Mouse (Mus musculus): ENCODE measurements around the gene Dennd4a. TPM values are rescaled to one million over a fixed set of nuclear protein-coding genes. Genes with fewer than 3 reads are reported as not detected.

The Dennd4a gene
- total RNA-seq, 1 experiment from 2014 or later = 21.5 TPM

- no peak for DNase-seq
Observed at GRCm38 (mm10) chr9:64790673-64791660, 20.2 kb upstream of the Dennd4a start.

- DNase-seq = no peak
Observed at GRCm38 (mm10) chr9:64791676-64792075, 19.5 kb upstream of the Dennd4a start.

DNA sequence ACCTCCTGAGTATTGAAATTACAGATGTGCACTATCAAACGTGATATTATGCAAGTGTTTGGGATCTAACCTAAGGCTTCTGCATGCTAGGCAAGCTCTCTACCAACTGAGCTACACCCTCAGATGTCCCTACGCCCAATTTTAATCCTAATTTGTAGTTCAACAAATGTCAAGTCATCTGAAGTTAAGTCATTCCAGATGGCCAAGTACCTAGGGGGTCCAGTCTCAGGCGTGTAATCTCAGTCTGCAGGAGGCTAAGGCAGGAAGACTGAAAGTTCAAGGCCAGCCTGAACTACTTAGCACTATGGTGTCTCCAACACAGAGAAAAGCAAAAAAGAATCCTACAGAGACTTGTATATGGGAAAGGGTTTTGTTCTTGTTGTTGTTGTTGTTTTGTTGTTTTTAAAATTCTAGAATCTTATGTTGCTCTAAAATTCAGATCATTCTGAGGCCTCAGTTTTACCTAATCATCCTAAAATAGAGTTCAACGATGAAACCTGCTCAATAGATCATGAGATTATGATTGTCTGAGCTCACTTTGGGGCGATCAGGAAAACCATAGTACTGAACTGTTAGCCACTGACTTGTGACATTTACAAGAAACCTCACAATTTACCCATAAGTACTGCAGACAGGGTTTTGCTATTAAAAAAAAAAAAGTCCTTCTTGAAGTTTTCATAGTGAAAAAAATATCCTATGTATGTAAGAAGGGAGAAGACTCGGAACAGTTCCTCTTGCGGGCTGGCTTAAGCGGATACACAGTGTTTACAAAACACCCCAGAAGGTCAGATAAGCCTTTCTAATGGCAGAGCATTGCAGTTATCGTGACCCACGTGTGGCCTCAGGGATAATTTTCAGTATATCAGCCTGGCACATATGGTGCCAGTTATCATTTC lies 18.5 kb upstream of the Dennd4a start:
- DNase-seq = no peak

DNA sequence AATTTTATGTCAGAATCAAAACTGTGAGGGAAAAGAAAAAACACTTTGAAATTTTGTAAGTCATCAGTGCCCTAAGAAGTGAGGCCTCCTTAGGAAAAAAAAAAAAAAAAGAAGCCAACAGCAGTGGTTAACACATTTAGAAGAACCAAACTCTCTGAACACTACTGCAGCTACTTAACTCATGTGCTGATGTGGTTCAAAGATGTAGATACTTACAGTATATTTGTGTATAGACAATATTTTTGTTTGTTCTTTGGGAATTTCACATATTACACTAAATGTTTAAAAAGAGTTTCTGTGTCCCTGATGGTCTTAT lies 17.9 kb upstream of the Dennd4a start:
- no peak for DNase-seq

DNA sequence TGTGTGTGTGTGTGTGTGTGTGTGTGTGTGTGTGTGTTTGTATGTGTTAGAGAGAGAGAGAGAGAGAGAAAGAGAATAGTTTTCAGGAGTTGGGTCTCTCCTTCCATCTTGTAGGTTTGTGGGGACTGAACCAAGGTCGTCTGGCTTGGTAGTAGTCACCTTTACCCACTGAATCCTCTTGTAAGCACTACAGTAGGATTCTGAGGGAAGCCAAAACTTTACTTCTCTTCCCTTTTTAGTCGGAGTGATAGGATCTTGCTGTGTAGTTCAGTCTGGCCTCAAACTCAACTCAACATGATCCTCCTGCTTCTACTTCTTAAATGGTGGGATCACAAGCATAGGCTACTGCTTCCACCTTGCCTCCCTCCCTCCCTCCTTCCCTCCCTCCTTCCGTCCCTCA lies 17.3 kb upstream of the Dennd4a start:
- DNase-seq = no peak

DNA sequence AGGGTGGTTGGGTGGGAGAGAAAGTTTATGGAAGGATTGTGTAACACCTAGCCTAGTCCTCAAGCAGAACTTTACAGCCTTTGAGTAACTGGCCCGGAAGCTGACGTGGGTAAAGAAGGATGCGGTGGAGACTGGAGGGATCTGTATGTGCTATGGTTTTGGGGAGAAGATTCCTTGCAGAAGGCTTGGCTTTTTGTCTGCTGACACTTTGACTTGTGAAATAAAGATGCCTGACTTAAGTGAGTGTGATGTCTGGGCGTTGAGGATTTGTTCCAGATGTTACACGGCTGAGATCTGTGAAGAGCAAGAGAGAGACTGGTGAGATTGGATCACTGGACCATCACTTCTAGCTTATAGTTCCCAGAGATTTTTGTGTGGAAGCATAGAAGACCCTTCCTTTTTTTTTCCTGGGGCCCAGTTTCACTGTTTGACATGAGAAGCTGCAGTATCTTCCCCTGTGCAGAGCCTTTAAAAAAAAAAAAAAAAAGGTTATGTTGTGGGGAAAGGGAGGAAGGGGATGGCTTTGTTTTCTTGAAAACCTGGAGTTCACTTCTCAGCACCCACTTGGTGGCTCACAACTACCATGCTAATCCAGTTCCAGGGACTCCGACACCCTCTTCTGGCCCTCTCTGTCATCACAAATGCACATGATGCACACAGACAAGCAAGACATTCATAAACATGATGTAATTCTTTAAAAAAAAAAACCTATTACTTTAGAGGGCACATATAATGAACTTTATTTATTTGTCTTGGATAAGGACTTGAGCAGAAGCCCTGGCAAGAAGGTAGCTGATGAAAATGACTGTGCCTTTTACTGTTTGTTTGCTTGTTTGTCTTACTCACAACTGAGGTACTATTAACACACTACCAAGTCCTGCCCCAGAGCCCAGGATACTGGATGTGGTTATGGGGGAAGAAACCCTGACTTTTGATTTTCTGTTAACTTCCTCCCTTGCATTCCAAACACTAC lies 16.4 kb upstream of the Dennd4a start:
- no peak for DNase-seq

DNA sequence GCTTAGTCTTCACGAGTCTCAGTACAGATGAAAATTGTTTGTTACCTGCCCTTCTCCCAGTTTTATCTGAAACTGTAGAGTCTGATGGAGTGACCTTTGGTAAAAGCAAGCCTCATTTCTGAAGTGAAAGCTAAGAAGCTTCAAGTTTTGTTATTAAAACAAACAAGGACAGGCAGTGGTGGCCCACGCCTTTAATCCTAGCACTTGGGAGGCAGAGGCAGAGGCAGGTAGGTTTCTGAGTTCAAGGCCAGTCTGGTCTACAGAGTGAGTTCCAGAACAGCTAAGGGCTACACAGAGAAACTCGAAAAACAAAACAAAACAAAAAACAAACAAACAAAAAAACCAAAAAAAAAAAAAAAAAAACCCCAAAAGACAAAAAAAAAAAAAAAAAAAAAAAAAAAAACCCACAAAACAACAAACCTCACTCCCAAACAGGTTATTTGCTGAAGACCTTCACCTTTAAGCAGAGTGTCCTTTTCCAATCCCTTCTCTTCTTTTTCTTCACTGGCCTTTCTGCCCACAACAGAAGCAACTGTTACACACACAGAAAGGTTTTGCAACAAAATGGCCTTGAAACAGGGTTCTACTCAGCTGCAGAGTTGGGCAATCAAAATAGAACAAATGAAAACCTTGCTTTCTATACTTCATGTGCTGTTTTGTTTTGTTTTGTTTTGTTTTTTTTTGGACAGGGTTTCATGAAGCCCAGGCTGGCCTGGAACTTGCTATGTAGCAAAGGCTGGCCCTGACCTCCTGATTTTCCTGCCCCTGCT lies 15.1 kb upstream of the Dennd4a start:
- DNase-seq = no peak

DNA sequence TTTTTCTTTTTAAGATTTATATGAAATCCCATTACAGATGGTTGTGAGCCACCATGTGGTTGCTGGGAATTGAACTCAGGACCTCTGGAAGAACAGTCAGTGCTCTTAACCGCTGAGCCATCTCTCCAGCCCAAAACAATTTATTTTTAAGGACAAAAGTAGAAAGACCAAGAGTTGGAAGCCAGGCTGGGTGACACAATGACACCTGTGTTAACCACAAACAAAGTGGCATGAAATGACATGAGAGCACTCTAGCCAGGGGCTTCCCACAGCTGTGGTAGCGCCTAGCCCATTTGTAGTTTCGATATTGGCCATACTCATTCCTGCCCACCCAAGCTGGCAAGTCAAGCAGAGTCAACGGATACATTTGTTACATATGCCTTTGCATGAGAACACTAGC lies 13.7 kb upstream of the Dennd4a start:
- DNase-seq = no peak

- no peak for DNase-seq
Observed at GRCm38 (mm10) chr9:64798099-64798498, 13.0 kb upstream of the Dennd4a start.

DNA sequence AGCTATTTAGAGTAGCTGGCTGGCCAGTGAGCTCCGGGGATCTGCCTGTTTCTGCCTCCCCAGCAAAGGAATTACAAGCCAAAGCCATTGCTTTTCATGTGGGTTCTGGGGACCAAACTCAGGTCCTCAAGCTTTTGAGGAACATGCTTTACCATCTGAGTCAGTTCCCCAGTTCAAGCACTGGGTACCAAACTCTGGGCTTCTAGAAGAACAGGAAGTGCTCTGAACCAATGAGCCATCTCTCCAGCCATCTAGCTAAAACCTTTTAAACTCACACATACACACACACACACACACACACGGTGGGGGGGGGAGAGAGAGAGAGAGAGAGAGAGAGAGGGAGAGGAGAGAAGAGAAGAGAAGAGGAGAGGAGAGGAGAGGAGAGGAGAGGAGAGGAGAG lies 12.3 kb upstream of the Dennd4a start:
- no peak for DNase-seq

- no peak for DNase-seq
Observed at GRCm38 (mm10) chr9:64799504-64799903, 11.6 kb upstream of the Dennd4a start.

- no peak for DNase-seq
Observed at GRCm38 (mm10) chr9:64802561-64802960, 8.6 kb upstream of the Dennd4a start.

GRCm38 (mm10) chr9:64803373-64804214 lies 7.5 kb upstream of the Dennd4a start:
- no peak for DNase-seq

DNA sequence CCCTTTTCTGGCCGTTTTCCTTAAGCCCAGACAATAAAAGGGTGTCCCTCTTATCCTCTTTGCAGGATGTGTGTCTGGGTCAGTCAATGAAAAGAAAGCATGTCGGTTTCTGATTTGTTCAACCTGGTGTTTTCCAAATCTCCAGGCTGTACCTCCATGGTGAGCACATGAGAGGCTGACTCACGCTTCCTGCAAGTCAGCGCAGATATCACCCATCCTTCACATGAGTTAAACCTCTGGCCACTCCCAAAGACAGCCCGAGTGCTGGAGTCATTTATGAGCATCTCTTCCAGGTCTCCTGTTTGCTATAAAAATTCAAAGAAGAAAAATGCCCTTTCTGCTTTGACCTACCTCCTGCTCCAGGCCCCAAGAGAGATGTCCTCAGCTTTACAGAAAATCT lies 5.3 kb upstream of the Dennd4a start:
- no peak for DNase-seq

DNA sequence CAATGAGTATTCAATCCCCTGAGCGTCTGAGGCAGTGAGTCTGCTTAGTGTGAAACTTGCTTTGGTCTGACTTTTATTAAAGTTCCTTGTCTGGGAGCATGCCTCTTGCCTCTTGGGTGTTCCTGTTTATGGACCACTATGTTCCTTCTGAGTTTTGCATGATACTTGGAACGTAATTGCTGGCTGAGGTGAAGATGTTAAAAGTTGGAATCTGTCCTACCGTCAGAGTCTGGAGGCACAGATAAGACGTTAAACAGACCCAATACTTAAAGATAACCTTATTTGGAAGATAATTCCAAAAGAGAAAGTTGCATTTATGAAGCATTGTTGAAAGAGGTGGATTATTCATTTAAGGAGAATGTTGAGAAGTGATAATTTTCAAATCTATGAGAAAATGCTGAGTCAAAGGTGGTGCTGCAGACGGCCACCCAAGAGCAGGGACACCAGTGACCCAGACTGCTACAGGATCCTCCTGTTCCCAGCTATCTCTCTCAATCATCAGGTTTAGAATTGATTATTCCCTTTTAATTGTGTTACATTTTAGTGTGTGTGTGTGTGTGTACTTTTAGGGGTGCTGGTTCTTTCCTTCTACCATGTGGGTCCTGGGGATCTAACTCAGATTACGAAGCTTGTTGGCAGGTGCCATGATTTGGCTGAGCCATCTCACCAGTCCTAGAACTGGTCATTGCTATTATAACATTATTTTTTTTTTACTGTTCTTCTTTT lies 4.6 kb upstream of the Dennd4a start:
- DNase-seq = no peak

- no peak for DNase-seq
Observed at GRCm38 (mm10) chr9:64807061-64807808, 3.9 kb upstream of the Dennd4a start.

DNA sequence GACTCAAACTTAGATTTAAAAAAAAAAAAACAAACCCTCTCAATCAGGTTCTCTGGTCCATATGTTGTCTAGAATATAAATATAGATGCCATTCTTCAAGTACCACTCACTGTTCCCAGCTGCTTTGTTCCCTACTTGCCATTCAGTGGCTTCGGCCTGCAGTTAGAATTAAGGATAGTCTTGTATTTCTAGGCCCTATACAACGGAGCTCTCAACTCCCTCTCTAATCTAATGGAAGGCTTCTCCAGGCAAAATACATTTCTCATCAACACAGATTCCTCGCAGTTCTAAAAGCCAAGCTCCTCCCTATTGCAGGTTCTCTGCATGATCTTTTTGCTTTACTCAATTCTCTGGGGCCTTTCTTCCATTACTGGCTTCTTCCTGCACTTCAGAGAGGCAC lies 1.3 kb upstream of the Dennd4a start:
- no peak for DNase-seq

- DNase-seq = peak; percentile 74
Observed at GRCm38 (mm10) chr9:64811538-64812474, 666 bp downstream of the Dennd4a start.
